Mouse (Mus musculus) hindbrain, embryonic 16.5 days (tissue): ENCODE data around the gene Olfr1411. TPM values are rescaled to one million over a fixed set of nuclear protein-coding genes. Genes with fewer than 3 reads are reported as not detected.
A peak's percentile ranks its signal among the peaks of the same experiment; 100 is the strongest.

Experiments
- ATAC-seq: fragments of 200-750 bp; cut with Nextera tagmentation; 2 replicates; pipeline ENCODE4 v1.8.0; 2017; ENCODE audit warnings: moderate TSS enrichment, moderate library complexity
- H3K27ac ChIP-seq: fragments of 300-500 bp; sonication (generic); 2 replicates; pipeline ENCODE4 v1.5.1; 2014; ENCODE audit warnings: low read depth, mild to moderate bottlenecking, control low read depth, low read length, moderate library complexity
- H3K27me3 ChIP-seq: fragments of 300-500 bp; sonication (generic); replicated peaks from 2 replicates; pipeline ENCODE4 v1.6.1; 2014; ENCODE audit warnings: low read length; ENCODE audit not compliant: control insufficient read depth, insufficient read depth
- H3K36me3 ChIP-seq: fragments of 300-500 bp; sonication (generic); 2 replicates; pipeline ENCODE4 v1.6.1; 2014; ENCODE audit warnings: mild to moderate bottlenecking, low read length, moderate library complexity, mixed read lengths; ENCODE audit not compliant: control insufficient read depth, insufficient read depth
- H3K4me1 ChIP-seq: fragments of 300-500 bp; sonication (generic); 2 replicates; pipeline ENCODE4 v1.6.1; 2014; ENCODE audit warnings: low read depth, low read length; ENCODE audit not compliant: control insufficient read depth, insufficient read depth
- H3K4me2 ChIP-seq: fragments of 300-500 bp; sonication (generic); 2 replicates; pipeline ENCODE4 v1.6.1; 2014; ENCODE audit warnings: mild to moderate bottlenecking, low read length, control low read depth, moderate library complexity
- H3K4me3 ChIP-seq: fragments of 300-500 bp; sonication (generic); 2 replicates; pipeline ENCODE4 v1.5.1; 2014; ENCODE audit warnings: mild to moderate bottlenecking, low read length, control low read depth, moderate library complexity
- H3K9ac ChIP-seq: fragments of 300-500 bp; sonication (generic); 2 replicates; pipeline ENCODE4 v1.6.1; 2014; ENCODE audit warnings: low read depth, mild to moderate bottlenecking, control low read depth, low read length, moderate library complexity
- H3K9me3 ChIP-seq: fragments of 300-500 bp; sonication (generic); 2 replicates; pipeline ENCODE4 v1.6.1; 2014; ENCODE audit warnings: mild to moderate bottlenecking, low read length, moderate library complexity; ENCODE audit not compliant: control insufficient read depth
- WGBS: fragments of 180-500 bp; shearing (Covaris S2); extraction: QIAGEN DNeasy Blood & Tissue Kit; methylation state at CpG from one replicate; pipeline ENCODE4 v1.1.7; 2014; 5-methylcytosine and 5-hydroxymethylcytosine counted together
- polyA plus RNA-seq: library from polyadenylated mRNA; unstranded; fragments of >200 nt; fragmentation: Nextera tagmentation; extraction: Ambion mirVana; gene quantifications from 2 replicates; pipeline ENCODE4 v1.2.1, GENCODE M21; 2015

Olfr1411 gene
- polyA plus RNA-seq, 1 experiment from 2014 or later: not detected

GRCm38 (mm10) chr1:92614516-92614915, 20.3 kb downstream of the Olfr1411 start:
- Histone ChIP-seq H3K9ac (no peak overlapping the region), H3K27ac (no peak overlapping the region), H3K27me3 (no peaks in the 10 kb centered on the region), H3K36me3 (no peaks in the 10 kb centered on the region), H3K4me3 (no peak overlapping the region), H3K4me2 (no peak overlapping the region), H3K4me1 (no peaks in the 10 kb centered on the region), H3K9me3 (no peaks in the 10 kb centered on the region)
- 9% methylated on average over 1 of the region's 1 CpGs for WGBS
- no peak for ATAC-seq

DNA sequence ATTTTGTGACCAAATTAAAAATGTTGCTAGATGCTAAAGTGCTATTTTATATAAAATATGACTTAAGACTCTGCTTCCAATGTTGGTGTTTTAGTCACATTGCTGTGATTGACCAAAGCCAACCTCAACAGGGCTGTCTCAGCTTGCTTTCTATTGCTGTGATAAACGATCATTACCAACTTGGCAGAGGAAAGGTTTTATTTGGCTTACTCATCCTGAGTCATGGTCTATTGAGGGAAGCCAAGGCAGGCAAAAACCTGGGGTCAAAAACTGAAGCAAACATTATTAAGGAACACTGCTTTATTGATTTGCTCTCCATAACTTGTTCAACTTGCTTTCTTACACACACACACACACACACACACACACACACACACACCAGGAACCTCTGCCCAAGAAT, 21.8 kb downstream of the Olfr1411 start:
- H3K27ac ChIP-seq: no peak overlapping the region
- ATAC-seq: no peak
- no peak overlapping the region for H3K4me2 ChIP-seq
- no peaks in the 10 kb centered on the region for H3K4me1 ChIP-seq
- no peak overlapping the region for H3K4me3 ChIP-seq
- H3K36me3 ChIP-seq: no peaks in the 10 kb centered on the region
- no peak overlapping the region for H3K9ac ChIP-seq
- H3K9me3 ChIP-seq: no peaks in the 10 kb centered on the region
- H3K27me3 ChIP-seq: no peaks in the 10 kb centered on the region
- WGBS: 93% methylated on average over 1 of the region's 1 CpGs

DNA sequence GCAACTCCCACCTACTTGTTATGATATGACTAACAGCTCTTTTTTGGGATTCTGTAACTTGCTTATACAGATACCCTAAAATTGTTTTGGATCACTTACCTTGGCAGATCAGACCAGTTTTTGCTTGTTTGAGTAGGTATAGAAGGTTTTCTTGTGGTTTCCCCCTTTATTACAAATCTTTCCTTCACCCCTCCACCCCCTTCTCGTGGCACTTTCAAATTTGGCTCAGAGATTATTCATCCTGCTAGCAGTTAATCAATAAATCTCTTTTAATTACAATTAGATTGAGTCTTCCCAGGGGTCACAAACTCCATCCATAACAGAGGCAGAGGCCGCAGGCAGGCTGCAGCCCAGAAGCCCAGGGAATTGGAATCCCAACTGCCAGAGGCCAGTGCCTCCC, 23.3 kb downstream of the Olfr1411 start, which contains the start of gene Olfr12:
Gene Olfr12, plus strand, starts transcription at position 301 of the 400 bp plus-strand sequence.
- H3K4me1 ChIP-seq: no peaks in the 10 kb centered on the region
- H3K4me3 ChIP-seq: no peak within 1 kb of the TSS
- no peak within 1 kb of the TSS for H3K27ac ChIP-seq
- H3K9me3 ChIP-seq: no peaks in the 10 kb centered on the region
- WGBS: 59% methylated on average over 2 of the region's 2 CpGs
- H3K9ac ChIP-seq: no peak within 1 kb of the TSS
- ATAC-seq: no peak
- H3K27me3 ChIP-seq: no peaks in the 10 kb centered on the region
- no peaks in the 10 kb centered on the region for H3K36me3 ChIP-seq
- no peak within 1 kb of the TSS for H3K4me2 ChIP-seq

DNA sequence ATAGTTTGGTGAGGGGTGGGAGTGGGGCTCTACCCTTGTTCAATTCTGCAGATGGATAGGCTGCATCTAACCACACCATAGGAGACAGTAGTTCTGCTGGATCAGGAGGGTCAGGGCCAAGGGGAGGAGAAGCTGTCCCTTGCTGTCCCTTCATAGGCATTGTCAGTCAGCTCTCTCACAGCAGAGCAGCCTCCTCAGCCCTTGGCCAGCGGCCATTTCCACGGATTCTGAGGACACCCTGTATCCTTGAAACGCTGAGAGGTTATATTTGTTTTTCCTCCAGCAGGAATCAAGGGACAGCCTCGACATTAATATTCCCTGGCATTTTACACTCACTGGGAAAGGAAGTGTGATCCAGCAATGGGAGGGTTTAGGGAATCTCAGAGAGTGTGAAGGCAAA, 24.1 kb downstream of the Olfr1411 start:
- ATAC-seq: no peak
- Histone ChIP-seq H3K4me2 (no peak overlapping the region), H3K4me3 (no peak overlapping the region), H3K9ac (no peak overlapping the region), H3K27me3 (no peaks in the 10 kb centered on the region), H3K36me3 (no peaks in the 10 kb centered on the region), H3K9me3 (no peaks in the 10 kb centered on the region), H3K27ac (no peak overlapping the region), H3K4me1 (no peaks in the 10 kb centered on the region)
- WGBS: 63% methylated on average over 4 of the region's 4 CpGs

DNA sequence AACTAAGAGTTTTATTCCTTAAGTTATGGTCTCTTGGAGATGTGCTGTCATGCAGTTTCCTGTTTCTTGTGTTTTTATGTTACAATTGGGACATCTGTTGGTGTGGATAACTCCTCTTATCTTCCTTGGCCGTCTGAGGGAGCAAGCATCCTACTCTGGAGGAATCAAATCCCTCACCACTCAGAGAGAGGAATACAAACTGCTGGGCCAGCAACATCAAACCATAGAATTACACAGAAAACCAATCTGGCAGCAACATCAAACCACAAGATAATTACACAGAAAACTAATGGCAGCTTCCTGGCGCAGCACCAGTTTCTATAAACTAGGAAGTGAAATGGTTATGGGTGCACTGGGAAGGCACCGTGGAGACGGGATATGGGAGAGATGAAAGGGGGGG, 34.0 kb downstream of the Olfr1411 start:
- no peak for ATAC-seq
- Histone ChIP-seq H3K9ac (no peak overlapping the region), H3K36me3 (no peaks in the 10 kb centered on the region), H3K27ac (no peak overlapping the region), H3K4me2 (no peak overlapping the region), H3K9me3 (no peaks in the 10 kb centered on the region), H3K4me1 (no peaks in the 10 kb centered on the region), H3K27me3 (no peaks in the 10 kb centered on the region), H3K4me3 (no peak overlapping the region)
- 57% methylated on average over 4 of the region's 4 CpGs for WGBS

DNA sequence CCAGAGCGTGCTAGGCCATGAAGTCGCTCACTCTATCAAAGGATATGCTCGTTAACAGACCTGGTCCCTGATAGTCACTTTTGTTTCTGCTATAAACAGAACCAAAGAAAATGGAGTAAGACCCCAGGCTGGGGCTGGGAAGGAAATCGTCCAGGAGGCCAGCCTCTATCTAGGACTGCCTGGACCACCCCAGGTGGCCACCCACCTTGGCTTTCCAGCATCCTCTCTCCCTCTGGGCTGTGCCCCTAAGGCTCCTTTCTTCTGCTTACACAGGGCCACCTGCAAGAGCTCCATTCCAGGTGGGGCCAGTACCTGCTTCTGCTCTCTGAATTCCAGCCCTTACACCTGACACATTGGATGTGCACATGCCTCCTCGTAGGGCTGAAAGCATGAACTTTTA, 38.0 kb downstream of the Olfr1411 start:
- no peak for ATAC-seq
- no peaks in the 10 kb centered on the region for H3K9me3 ChIP-seq
- no peaks in the 10 kb centered on the region for H3K4me1 ChIP-seq
- H3K4me2 ChIP-seq: no peak overlapping the region
- no peaks in the 10 kb centered on the region for H3K27me3 ChIP-seq
- 86% methylated on average over 5 of the region's 5 CpGs for WGBS
- no peak overlapping the region for H3K4me3 ChIP-seq
- peaks cover 6% of the 10 kb centered on the region for H3K36me3 ChIP-seq
- no peak overlapping the region for H3K27ac ChIP-seq
- no peak overlapping the region for H3K9ac ChIP-seq

DNA sequence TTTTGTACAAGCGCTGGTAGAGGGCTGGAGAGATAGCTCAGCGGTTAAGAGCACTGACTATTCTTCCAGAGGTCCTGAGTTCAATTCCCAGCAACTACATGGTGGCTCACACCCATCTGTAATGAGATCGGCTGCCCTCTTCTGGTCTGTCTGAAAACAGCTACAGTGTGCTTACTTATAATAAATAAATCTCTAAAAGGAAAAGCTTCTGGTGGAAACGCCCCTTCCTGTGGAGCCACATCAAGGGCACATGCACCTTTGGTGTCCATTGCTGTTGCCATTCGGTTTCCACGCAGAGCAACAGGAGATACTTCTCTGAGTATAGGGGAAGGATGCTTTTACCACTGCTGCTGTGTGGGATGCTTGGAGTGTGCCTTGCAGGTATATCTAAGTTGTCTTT, 38.7 kb downstream of the Olfr1411 start:
- no peaks in the 10 kb centered on the region for H3K4me1 ChIP-seq
- ATAC-seq: no peak
- WGBS: 73% methylated on average over 6 of the region's 6 CpGs

GRCm38 (mm10) chr1:92633726-92634125, 39.5 kb downstream of the Olfr1411 start:
- ATAC-seq: no peak
- H3K4me3 ChIP-seq: no peak overlapping the region
- no peak overlapping the region for H3K4me2 ChIP-seq

More for the DNA sequence above, 38.7 kb downstream of the Olfr1411 start:
- H3K4me3 ChIP-seq: no peak overlapping the region
- H3K4me2 ChIP-seq: no peak overlapping the region
- H3K36me3 ChIP-seq: peaks cover 6% of the 10 kb centered on the region
- no peak overlapping the region for H3K9ac ChIP-seq
- H3K27ac ChIP-seq: no peak overlapping the region
- no peaks in the 10 kb centered on the region for H3K9me3 ChIP-seq
- H3K27me3 ChIP-seq: no peaks in the 10 kb centered on the region

DNA sequence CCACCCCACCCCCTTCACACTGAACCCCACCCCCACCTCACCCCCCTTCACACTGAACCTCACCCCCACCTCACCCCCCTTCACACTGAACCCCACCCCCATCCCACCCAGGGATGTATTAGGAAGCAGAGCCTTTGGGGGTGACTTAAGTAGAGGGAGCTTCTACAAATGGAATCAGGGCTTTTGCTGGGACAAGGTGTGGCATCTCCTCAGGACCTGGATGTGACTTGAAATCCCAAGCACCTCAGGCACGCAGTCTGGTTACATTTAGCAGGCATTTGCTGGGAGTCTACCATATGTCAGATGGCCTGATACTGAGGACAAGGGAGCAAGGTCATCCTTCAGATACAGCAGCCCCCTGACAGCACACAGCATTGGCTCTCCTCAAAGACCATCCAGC, 40.4 kb downstream of the Olfr1411 start:
- ATAC-seq: peak; percentile 5; the same call in 1 of the 2 replicates
- H3K27ac ChIP-seq: no peak overlapping the region
- H3K4me2 ChIP-seq: no peak overlapping the region
- H3K27me3 ChIP-seq: no peaks in the 10 kb centered on the region
- 53% methylated on average over 1 of the region's 1 CpGs for WGBS
- no peak overlapping the region for H3K4me3 ChIP-seq
- peaks cover 6% of the 10 kb centered on the region for H3K36me3 ChIP-seq
- H3K4me1 ChIP-seq: no peaks in the 10 kb centered on the region
- H3K9ac ChIP-seq: no peak overlapping the region
- no peaks in the 10 kb centered on the region for H3K9me3 ChIP-seq

More at GRCm38 (mm10) chr1:92633726-92634125, 39.5 kb downstream of the Olfr1411 start:
- 89% methylated on average over 8 of the region's 8 CpGs for WGBS
- H3K36me3 ChIP-seq: peaks cover 6% of the 10 kb centered on the region
- no peaks in the 10 kb centered on the region for H3K4me1 ChIP-seq
- no peaks in the 10 kb centered on the region for H3K9me3 ChIP-seq
- H3K9ac ChIP-seq: no peak overlapping the region
- no peaks in the 10 kb centered on the region for H3K27me3 ChIP-seq
- no peak overlapping the region for H3K27ac ChIP-seq
